Mouse (Mus musculus): ENCODE data around the gene Ifi206. TPM values are rescaled to one million over a fixed set of nuclear protein-coding genes. Genes with fewer than 3 reads are reported as not detected.

The Ifi206 gene
- 0.12 TPM in 2 replicates for polyA plus RNA-seq (2012; rRNA removed)

GRCm38 (mm10) chr1:173490812-173491480 is at the start of gene Ifi206:
Gene Ifi206, minus strand, starts transcription at chr1:173491041.

DNA sequence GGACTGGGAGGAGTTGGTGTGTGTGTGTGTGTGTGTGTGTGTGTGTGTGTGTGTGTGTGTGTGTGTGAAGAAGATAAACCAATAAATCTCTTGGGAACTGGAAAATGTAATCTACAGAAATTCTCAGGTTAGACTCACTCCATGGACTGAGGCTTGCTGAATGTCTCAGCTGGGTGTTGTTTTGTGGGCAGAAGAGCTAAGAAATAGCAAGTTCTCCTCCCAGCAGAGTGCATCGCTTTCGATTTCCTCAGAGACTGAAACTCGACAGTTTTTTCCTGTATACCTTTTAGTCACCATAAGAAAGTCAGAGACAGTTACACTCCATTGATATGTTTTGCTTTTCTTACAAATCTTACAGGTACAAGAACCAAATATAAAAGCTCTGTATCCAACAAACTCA is 45.0 kb upstream of the Ifi206 start, which contains the start of gene Ifi214:
Gene Ifi214, minus strand, starts transcription at position 167 of the 400 bp plus-strand sequence.

Other genes with a start within 250 kb of the Ifi206 start
- not detected in 2 replicates for gene Olfr418, start 225.0 kb downstream of the Ifi206 start, polyA plus RNA-seq (2012; rRNA removed)
- not detected in 2 replicates for gene Mptx2, start 213.3 kb downstream of the Ifi206 start, polyA plus RNA-seq (2012; rRNA removed)
- gene Ackr1, start 157.3 kb downstream of the Ifi206 start, polyA plus RNA-seq (2012; rRNA removed) = 96.9 and 102 TPM in 2 replicates
- 3.2 and 3.6 TPM in 2 replicates for gene Aim2, start 140.2 kb downstream of the Ifi206 start, polyA plus RNA-seq (2012; rRNA removed)
- gene Cadm3, start 123.3 kb downstream of the Ifi206 start, polyA plus RNA-seq (2012; rRNA removed) = 319 and 352 TPM in 2 replicates
- gene Ifi214, start 44.9 kb upstream of the Ifi206 start, polyA plus RNA-seq (2012; rRNA removed) = not detected in 2 replicates
- gene Ifi213, start 108.2 kb upstream of the Ifi206 start, polyA plus RNA-seq (2012; rRNA removed) = 0.19 and 0.49 TPM in 2 replicates
- 0.09 and 0.13 TPM in 2 replicates for gene Ifi209, start 139.9 kb upstream of the Ifi206 start, polyA plus RNA-seq (2012; rRNA removed)
- gene Ifi208, start 182.6 kb upstream of the Ifi206 start, polyA plus RNA-seq (2012; rRNA removed) = 0.03 TPM in 1 of 2 replicates, not detected in the other

Data from central nervous system, embryonic 18 days (tissue).